Mouse (Mus musculus) heart, embryonic 11.5 days (tissue): ENCODE measurements around the gene Olfr1260. TPM values are rescaled to one million over a fixed set of nuclear protein-coding genes. Genes with fewer than 3 reads are reported as not detected.

Experiments
- polyA plus RNA-seq: library from polyadenylated mRNA; unstranded; fragments of >200 nt; fragmentation: Nextera tagmentation; extraction: Ambion mirVana; gene quantifications from 2 replicates; pipeline ENCODE4 v1.2.1, GENCODE M21; 2014

The Olfr1260 gene
- polyA plus RNA-seq, 1 experiment from 2014 or later, result not detected

Other genes with a start within 250 kb of the Olfr1260 start
- gene Olfr1252, start 249.3 kb upstream of the Olfr1260 start, polyA plus RNA-seq, result not detected in 2 replicates
- not detected in 2 replicates for gene Olfr1253, start 217.2 kb upstream of the Olfr1260 start, polyA plus RNA-seq
- gene Olfr1254, start 180.7 kb upstream of the Olfr1260 start, polyA plus RNA-seq, result not detected in 2 replicates
- not detected in 2 replicates for gene Olfr1255, start 162.3 kb upstream of the Olfr1260 start, polyA plus RNA-seq
- gene Olfr1256, start 132.8 kb upstream of the Olfr1260 start, polyA plus RNA-seq, result not detected in 2 replicates
- gene Olfr48, start 126.1 kb upstream of the Olfr1260 start, polyA plus RNA-seq, result not detected in 2 replicates
- gene Olfr1257, start 95.9 kb upstream of the Olfr1260 start, polyA plus RNA-seq, result not detected in 2 replicates
- not detected in 2 replicates for gene Olfr1258, start 47.0 kb upstream of the Olfr1260 start, polyA plus RNA-seq
- not detected in 2 replicates for gene Olfr1259, start 25.7 kb upstream of the Olfr1260 start, polyA plus RNA-seq
- gene Olfr1261, start 16.9 kb downstream of the Olfr1260 start, polyA plus RNA-seq, result not detected in 2 replicates
- not detected in 2 replicates for gene Olfr1262, start 25.8 kb downstream of the Olfr1260 start, polyA plus RNA-seq
- not detected in 2 replicates for gene Olfr1263, start 37.8 kb downstream of the Olfr1260 start, polyA plus RNA-seq
- not detected in 2 replicates for gene Olfr1264, start 51.2 kb downstream of the Olfr1260 start, polyA plus RNA-seq
- not detected in 2 replicates for gene Olfr1265, start 61.0 kb downstream of the Olfr1260 start, polyA plus RNA-seq
- not detected in 2 replicates for gene Olfr140, start 89.3 kb downstream of the Olfr1260 start, polyA plus RNA-seq
- not detected in 2 replicates for gene Olfr1269, start 147.1 kb downstream of the Olfr1260 start, polyA plus RNA-seq
- not detected in 2 replicates for gene Olfr32, start 168.0 kb downstream of the Olfr1260 start, polyA plus RNA-seq
- gene Olfr1270, start 178.8 kb downstream of the Olfr1260 start, polyA plus RNA-seq, result not detected in 2 replicates